In the genomic region with DNA sequence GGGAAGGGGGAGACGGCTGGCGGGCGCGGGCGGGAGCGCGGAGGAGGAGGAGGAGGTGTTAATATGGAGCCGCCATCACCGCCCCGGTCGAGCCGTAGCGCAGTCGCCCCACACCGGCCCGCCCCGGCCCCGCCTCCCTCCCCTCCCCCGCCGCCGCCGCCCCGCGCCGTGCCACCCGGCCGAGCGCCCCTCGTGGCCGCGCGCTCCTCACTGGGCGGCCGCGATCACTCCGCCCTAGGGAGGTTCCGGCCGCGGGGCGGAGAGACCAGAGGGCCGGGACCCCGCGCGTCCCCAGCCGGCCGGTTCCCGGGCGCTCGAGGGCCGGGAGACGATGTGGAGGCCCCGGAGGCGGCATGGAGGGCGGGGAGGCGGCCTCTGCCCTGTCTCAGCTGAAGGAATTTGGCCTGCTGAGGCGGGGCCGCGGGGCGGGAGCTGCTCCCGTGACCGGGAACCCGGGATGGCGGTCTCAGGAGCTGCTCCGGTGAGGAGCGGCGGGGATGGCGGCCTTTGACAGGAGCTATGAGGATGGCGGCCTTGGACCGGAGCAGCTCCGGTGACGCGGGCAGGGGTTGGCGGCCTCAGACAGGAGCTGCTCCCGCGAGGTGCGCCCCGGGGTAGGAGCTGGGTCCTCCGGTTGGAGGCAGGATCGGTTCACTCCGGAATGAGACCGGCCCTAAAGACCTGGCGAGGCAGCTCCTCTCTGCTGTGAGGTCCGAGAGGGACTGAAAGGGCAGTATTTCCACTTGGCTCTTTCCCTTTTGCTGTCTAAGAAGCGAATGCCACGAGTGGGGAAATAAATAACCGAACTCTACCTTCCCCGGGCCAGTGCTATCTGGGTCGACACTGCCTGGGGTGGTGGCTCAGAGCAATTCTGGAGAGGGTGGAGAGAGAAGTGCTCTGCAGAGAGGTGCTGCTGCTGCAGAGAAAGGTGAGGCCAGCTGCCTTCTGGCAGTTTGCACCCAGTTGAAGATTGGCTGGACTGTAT, we compare ENCODE assay signal across 8 mouse cellular contexts. TPM values are rescaled to one million over a fixed set of nuclear protein-coding genes. Genes with fewer than 3 reads are reported as not detected.
DNase-seq lines count a peak whose midpoint lies in the region; ATAC-seq lines count a peak whose summit lies in the region.

A gene (minus strand): TSS at position 137 of the 985 bp plus-strand sequence.

- H3K36me3 ChIP-seq in megakaryocyte, embryonic 14.5 days (replicated peaks; ENCODE audit: low read length), result peaks cover 16% of the 10 kb centered on the region

- no peaks in the 10 kb centered on the region for H3K27me3 ChIP-seq in megakaryocyte, embryonic 14.5 days (replicated peaks)

- ATAC-seq in common myeloid progenitor, adult 5-6 weeks (replicated peaks; ENCODE audit: low read depth, poor library complexity, severe bottlenecking), result peak; percentile 30

- peak within 1 kb of the TSS; percentile 98 for H3K4me3 ChIP-seq in megakaryocyte, embryonic 14.5 days (replicated peaks)

- peaks cover 8% of the 10 kb centered on the region for H3K9me3 ChIP-seq in megakaryocyte, embryonic 14.5 days

- peak; percentile 79 for DNase-seq in ZHBTc4 (ENCODE audit: low read depth, low spot score)
- DNase-seq in gastrocnemius, adult 8-10 months (ENCODE audit: low spot score in 2 of 2), result peak; percentile 65 to 73
- DNase-seq in hindlimb bud, embryonic 11.5 days (ENCODE audit: extremely low spot score, low read depth, low spot score), result peak; percentile 22
- DNase-seq in left cerebral cortex, adult 8-10 months (ENCODE audit: low spot score in 2 of 2), result peak; percentile 75
- peak; percentile 89 for DNase-seq in right cerebral cortex, postnatal 10 days (ENCODE audit: low spot score in 2 of 2)
- peak; percentile 79 for DNase-seq in urinary bladder, postnatal 25 days (ENCODE audit: low spot score)

- peaks cover 36% of the 10 kb centered on the region for H3K4me1 ChIP-seq in megakaryocyte, embryonic 14.5 days

RNA-seq across cellular contexts. Expression of the gene that starts here (rescaled TPM):
- 13.6 and 21.7 TPM in 2 replicates for total RNA-seq in common myeloid progenitor, adult 5-6 weeks (2017)
- 10 to 100 TPM; 26.7 to 34.1 (median 29.1) TPM for total RNA-seq in gastrocnemius, adult 8-10 months (2022)
- 10 to 100 TPM; 33.0 to 37.9 (median 34.3) TPM for total RNA-seq in left cerebral cortex, adult 8-10 months (2022)
- 6.0 and 15.6 TPM in 2 replicates for polyA plus RNA-seq in megakaryocyte, embryonic 14.5 days (2012; ENCODE audit: insufficient read depth, low replicate concordance)

Comparison
In these comparisons a context has a peak if more than half of its experiments do, and no peak if none do; other contexts are left out.
1. Peak in every context shown above with its lines: DNase-seq, ATAC-seq and H3K4me3 ChIP-seq.
2. DNase-seq: peak in every context shown above with its lines; median percentile 89 in right cerebral cortex, postnatal 10 days; 79 in ZHBTc4; 79 in urinary bladder, postnatal 25 days; 75 in left cerebral cortex, adult 8-10 months; 69 in gastrocnemius, adult 8-10 months; 22 in hindlimb bud, embryonic 11.5 days.